Mouse (Mus musculus): ENCODE data around the gene Akr1b8. TPM values are rescaled to one million over a fixed set of nuclear protein-coding genes. Genes with fewer than 3 reads are reported as not detected.
"Not testable (repeated sequence)": the region's sequence is repeated elsewhere in the genome, so short reads cannot be mapped to it uniquely, and the experiment has no call there.

Gene Akr1b8
- total RNA-seq, 1 experiment = 25.1 TPM

GRCm38 (mm10) chr6:34373841-34374240 is 19.9 kb downstream of the Akr1b8 start:
- Histone ChIP-seq H3K27ac (ENCODE audit: insufficient read depth, low read depth, low read length, poor library complexity, severe bottlenecking) (no peak overlapping the region), H3K9me3 (ENCODE audit: control insufficient read depth, insufficient read depth, low read depth, low read length) (no peaks in the 10 kb centered on the region), H3K9ac (ENCODE audit: insufficient read depth, low read depth, low read length, poor library complexity, severe bottlenecking) (no peak overlapping the region), H3K36me3 (ENCODE audit: control insufficient read depth, insufficient read depth, low read length, poor library complexity, severe bottlenecking) (no peaks in the 10 kb centered on the region), H3K4me3 (ENCODE audit: insufficient read depth in 1 of 2, low read depth in 1 of 2, low read length in 2 of 2, poor library complexity in 1 of 2, severe bottlenecking in 1 of 2) (no peak overlapping the region), H3K4me1 (ENCODE audit: control insufficient read depth in 2 of 2, insufficient read depth in 2 of 2, low read length in 2 of 2, poor library complexity in 1 of 2) (peaks cover 0 to 2% of the 10 kb centered on the region in 2 experiments; a peak in 1 of 4 replicates)
- no peak for DNase-seq (ENCODE audit: low read depth, low spot score)
- in situ Hi-C loops (cut with MboI; ENCODE audit: low sequenced_read_pairs in 2 of 2, unreplicated experiment in 2 of 2) = no loop called here
- peak; percentile 97 for TF ChIP-seq MAFK (IDR thresholded peaks at IDR 0.05; ENCODE audit: insufficient read depth, low read depth, low read length)
- no peak for TF ChIP-seq ZNF384 (IDR thresholded peaks at IDR 0.05; ENCODE audit: low read depth, low read length)

GRCm38 (mm10) chr6:34375888-34376287 is 22.0 kb downstream of the Akr1b8 start:
- in situ Hi-C loops (cut with MboI; ENCODE audit: low sequenced_read_pairs in 2 of 2, unreplicated experiment in 2 of 2); H3K27ac ChIP-seq (ENCODE audit: insufficient read depth, low read depth, low read length, poor library complexity, severe bottlenecking); H3K9ac ChIP-seq (ENCODE audit: insufficient read depth, low read depth, low read length, poor library complexity, severe bottlenecking); H3K9me3 ChIP-seq (ENCODE audit: control insufficient read depth, insufficient read depth, low read depth, low read length); DNase-seq (ENCODE audit: low read depth, low spot score); H3K4me1 ChIP-seq (ENCODE audit: control insufficient read depth in 2 of 2, insufficient read depth in 2 of 2, low read length in 2 of 2, poor library complexity in 1 of 2); H3K36me3 ChIP-seq (ENCODE audit: control insufficient read depth, insufficient read depth, low read length, poor library complexity, severe bottlenecking); H3K4me3 ChIP-seq (ENCODE audit: insufficient read depth in 1 of 2, low read depth in 1 of 2, low read length in 2 of 2, poor library complexity in 1 of 2, severe bottlenecking in 1 of 2): not testable (repeated sequence)

- no peak for DNase-seq (ENCODE audit: low read depth, low spot score)
- no peak overlapping the region for H3K9ac ChIP-seq (ENCODE audit: insufficient read depth, low read depth, low read length, poor library complexity, severe bottlenecking)
- no peaks in the 10 kb centered on the region for H3K4me1 ChIP-seq (ENCODE audit: control insufficient read depth in 2 of 2, insufficient read depth in 2 of 2, low read length in 2 of 2, poor library complexity in 1 of 2)
- TF ChIP-seq CHD2 (IDR thresholded peaks at IDR 0.05; ENCODE audit: low read depth, low read length) = no peak
- TF ChIP-seq MAFK (IDR thresholded peaks at IDR 0.05; ENCODE audit: insufficient read depth, low read depth, low read length) = no peak
- TF ChIP-seq HCFC1 (IDR thresholded peaks at IDR 0.05; ENCODE audit: borderline replicate concordance, insufficient read depth, low read length) = no peak
- TF ChIP-seq ZNF384 (IDR thresholded peaks at IDR 0.05; ENCODE audit: low read depth, low read length) = no peak
- TF ChIP-seq ZC3H11A (IDR thresholded peaks at IDR 0.05; ENCODE audit: borderline replicate concordance, low read depth, low read length) = no peak
- in situ Hi-C loops (cut with MboI; ENCODE audit: low sequenced_read_pairs in 2 of 2, unreplicated experiment in 2 of 2) = no loop called here
- H3K27ac ChIP-seq (ENCODE audit: insufficient read depth, low read depth, low read length, poor library complexity, severe bottlenecking) = no peak overlapping the region
- H3K4me3 ChIP-seq (ENCODE audit: insufficient read depth in 1 of 2, low read depth in 1 of 2, low read length in 2 of 2, poor library complexity in 1 of 2, severe bottlenecking in 1 of 2) = no peak overlapping the region
- no peaks in the 10 kb centered on the region for H3K9me3 ChIP-seq (ENCODE audit: control insufficient read depth, insufficient read depth, low read depth, low read length)
- peaks cover 2% of the 10 kb centered on the region; the same call in 1 of the 2 replicates for H3K36me3 ChIP-seq (ENCODE audit: control insufficient read depth, insufficient read depth, low read length, poor library complexity, severe bottlenecking)
Observed at GRCm38 (mm10) chr6:34383401-34383800, 29.5 kb downstream of the Akr1b8 start.

- DNase-seq (ENCODE audit: low read depth, low spot score) = peak; percentile 30
- H3K9me3 ChIP-seq (ENCODE audit: control insufficient read depth, insufficient read depth, low read depth, low read length) = no peaks in the 10 kb centered on the region
- no peaks in the 10 kb centered on the region for H3K4me1 ChIP-seq (ENCODE audit: control insufficient read depth in 2 of 2, insufficient read depth in 2 of 2, low read length in 2 of 2, poor library complexity in 1 of 2)
- no peak within 1 kb of the TSS for H3K27ac ChIP-seq (ENCODE audit: insufficient read depth, low read depth, low read length, poor library complexity, severe bottlenecking)
- no peak for TF ChIP-seq CHD2 (IDR thresholded peaks at IDR 0.05; ENCODE audit: low read depth, low read length)
- TF ChIP-seq HCFC1 (IDR thresholded peaks at IDR 0.05; ENCODE audit: borderline replicate concordance, insufficient read depth, low read length) = no peak
- no peak for TF ChIP-seq ZNF384 (IDR thresholded peaks at IDR 0.05; ENCODE audit: low read depth, low read length)
- no peak for TF ChIP-seq MAFK (IDR thresholded peaks at IDR 0.05; ENCODE audit: insufficient read depth, low read depth, low read length)
- no peak for TF ChIP-seq ZC3H11A (IDR thresholded peaks at IDR 0.05; ENCODE audit: borderline replicate concordance, low read depth, low read length)
- H3K36me3 ChIP-seq (ENCODE audit: control insufficient read depth, insufficient read depth, low read length, poor library complexity, severe bottlenecking) = peaks cover 7% of the 10 kb centered on the region; the same call in 1 of the 2 replicates
- in situ Hi-C loops (cut with MboI; ENCODE audit: low sequenced_read_pairs in 2 of 2, unreplicated experiment in 2 of 2) = no loop called here
- peak within 1 kb of the TSS; percentile 64 for H3K9ac ChIP-seq (ENCODE audit: insufficient read depth, low read depth, low read length, poor library complexity, severe bottlenecking)
- H3K4me3 ChIP-seq (ENCODE audit: insufficient read depth in 1 of 2, low read depth in 1 of 2, low read length in 2 of 2, poor library complexity in 1 of 2, severe bottlenecking in 1 of 2) = peak within 1 kb of the TSS; percentile 66 to 71
Observed at GRCm38 (mm10) chr6:34384110-34384661, 30.3 kb downstream of the Akr1b8 start, which contains the start of gene Akr1b10. Akr1b10 (plus strand) TSS chr6:34384218.

GRCm38 (mm10) chr6:34384701-34385370 is 30.9 kb downstream of the Akr1b8 start:
- H3K4me1 ChIP-seq (ENCODE audit: control insufficient read depth in 2 of 2, insufficient read depth in 2 of 2, low read length in 2 of 2, poor library complexity in 1 of 2) = no peaks in the 10 kb centered on the region
- H3K9me3 ChIP-seq (ENCODE audit: control insufficient read depth, insufficient read depth, low read depth, low read length) = no peaks in the 10 kb centered on the region
- in situ Hi-C loops (cut with MboI; ENCODE audit: low sequenced_read_pairs in 2 of 2, unreplicated experiment in 2 of 2) = no loop called here
- no peak for DNase-seq (ENCODE audit: low read depth, low spot score)
- peaks cover 7% of the 10 kb centered on the region; the same call in 1 of the 2 replicates for H3K36me3 ChIP-seq (ENCODE audit: control insufficient read depth, insufficient read depth, low read length, poor library complexity, severe bottlenecking)
- H3K27ac ChIP-seq (ENCODE audit: insufficient read depth, low read depth, low read length, poor library complexity, severe bottlenecking) = no peak overlapping the region
- H3K4me3 ChIP-seq (ENCODE audit: insufficient read depth in 1 of 2, low read depth in 1 of 2, low read length in 2 of 2, poor library complexity in 1 of 2, severe bottlenecking in 1 of 2) = peak overlapping the region; percentile 66 to 71
- peak overlapping the region; percentile 64 for H3K9ac ChIP-seq (ENCODE audit: insufficient read depth, low read depth, low read length, poor library complexity, severe bottlenecking)
- no peak for TF ChIP-seq CHD2 (IDR thresholded peaks at IDR 0.05; ENCODE audit: low read depth, low read length)
- no peak for TF ChIP-seq ZNF384 (IDR thresholded peaks at IDR 0.05; ENCODE audit: low read depth, low read length)
- TF ChIP-seq MAFK (IDR thresholded peaks at IDR 0.05; ENCODE audit: insufficient read depth, low read depth, low read length) = no peak
- TF ChIP-seq ZC3H11A (IDR thresholded peaks at IDR 0.05; ENCODE audit: borderline replicate concordance, low read depth, low read length) = no peak
- no peak for TF ChIP-seq HCFC1 (IDR thresholded peaks at IDR 0.05; ENCODE audit: borderline replicate concordance, insufficient read depth, low read length)

All from ES-E14 (cell line).